Mouse (Mus musculus) spleen, adult 2 months (tissue): ENCODE results near the gene Ppp3cb.

Experiments used
- CTCF ChIP-seq: fragments of 200-500 bp; IDR thresholded peaks from 2 replicates; pipeline ENCODE4 v1.5.1; 2011; ENCODE audit warnings: mild to moderate bottlenecking, inconsistent platforms; ENCODE audit not compliant: insufficient read depth, insufficient read length, insufficient replicate concordance; ENCODE audit errors: extremely low read depth
- POLR2A ChIP-seq: fragments of 200-500 bp; IDR thresholded peaks from 2 replicates; pipeline ENCODE4 v1.6.1; 2011; ENCODE audit warnings: low read depth, low read length, inconsistent platforms

DNA sequence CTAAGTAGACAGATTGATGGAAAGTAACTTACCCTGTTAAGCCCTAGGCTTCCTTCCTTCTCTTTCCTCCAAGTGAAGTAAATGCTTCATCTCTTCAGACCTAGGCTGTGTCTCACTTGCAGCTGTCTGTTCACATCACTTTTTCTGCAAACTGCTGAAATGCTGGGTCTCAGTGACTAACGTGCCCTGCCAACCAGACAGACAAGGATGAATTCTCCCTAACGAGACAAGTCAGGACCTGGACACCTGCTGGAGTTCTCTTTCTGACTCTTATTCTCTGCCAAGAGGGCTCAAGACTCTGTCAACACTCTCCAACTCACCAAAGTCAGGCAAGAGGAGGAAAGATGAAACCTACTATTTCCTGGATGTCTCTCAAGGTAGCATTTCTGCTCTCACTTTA lies 49.8 kb downstream of the Ppp3cb start, which contains the start of gene Mss51:
- no peak for TF ChIP-seq CTCF
- no peak for TF ChIP-seq POLR2A
